Mouse (Mus musculus) embryonic facial prominence, embryonic 14.5 days (tissue): ENCODE results near the gene 5330417C22Rik. TPM values are rescaled to one million over a fixed set of nuclear protein-coding genes. Genes with fewer than 3 reads are reported as not detected.
A peak's percentile ranks its signal among the peaks of the same experiment; 100 is the strongest.

Experiments
- ATAC-seq: fragments of 200-750 bp; cut with Nextera tagmentation; 2 replicates; pipeline ENCODE4 v1.8.0; 2017; ENCODE audit warnings: low read depth, moderate number of reproducible peaks, moderate TSS enrichment
- DNase-seq: peaks from one replicate; pipeline ENCODE4 v3.0.0-alpha.2; 2015; ENCODE audit warnings: low spot score
- H3K27ac ChIP-seq: fragments of 300-500 bp; sonication (generic); replicated peaks from 2 replicates; pipeline ENCODE4 v1.5.1; 2014; ENCODE audit warnings: low read depth, mild to moderate bottlenecking, low read length, moderate library complexity
- H3K27me3 ChIP-seq: fragments of 300-500 bp; sonication (generic); replicated peaks from 2 replicates; pipeline ENCODE4 v1.6.1; 2014; ENCODE audit warnings: low read length; ENCODE audit not compliant: control insufficient read depth, insufficient read depth
- H3K36me3 ChIP-seq: fragments of 300-500 bp; sonication (generic); 2 replicates; pipeline ENCODE4 v1.6.1; 2014; ENCODE audit warnings: low read length, mixed read lengths; ENCODE audit not compliant: control insufficient read depth, insufficient read depth
- H3K4me1 ChIP-seq: fragments of 300-500 bp; sonication (generic); 2 replicates; pipeline ENCODE4 v1.6.1; 2014; ENCODE audit warnings: antibody characterized with exemption, low read length; ENCODE audit not compliant: control insufficient read depth, insufficient read depth
- H3K4me2 ChIP-seq: fragments of 300-500 bp; sonication (generic); 2 replicates; pipeline ENCODE4 v1.6.1; 2014; ENCODE audit warnings: low read depth, mild to moderate bottlenecking, low read length, moderate library complexity, mixed read lengths
- H3K4me3 ChIP-seq: fragments of 300-500 bp; sonication (generic); 2 replicates; pipeline ENCODE4 v1.5.1; 2014; ENCODE audit warnings: low read depth, mild to moderate bottlenecking, low read length
- H3K9ac ChIP-seq: fragments of 300-500 bp; sonication (generic); 2 replicates; pipeline ENCODE4 v1.6.1; 2014; ENCODE audit warnings: low read depth, mild to moderate bottlenecking, low read length, moderate library complexity, mixed read lengths
- H3K9me3 ChIP-seq: fragments of 300-500 bp; sonication (generic); 2 replicates; pipeline ENCODE4 v1.6.1; 2016; ENCODE audit warnings: low read length; ENCODE audit not compliant: control insufficient read depth
- WGBS: fragments of 180-500 bp; shearing (Covaris S2); extraction: QIAGEN DNeasy Blood & Tissue Kit; methylation state at CpG from one replicate; pipeline ENCODE4 v1.1.7; 2014; 5-methylcytosine and 5-hydroxymethylcytosine counted together
- polyA plus RNA-seq: library from polyadenylated mRNA; unstranded; fragments of >200 nt; fragmentation: Nextera tagmentation; extraction: Ambion mirVana; gene quantifications from 2 replicates; pipeline ENCODE4 v1.2.1, GENCODE M21; 2014

Gene 5330417C22Rik
- polyA plus RNA-seq, 1 experiment from 2014 or later = 2.2 TPM

DNA sequence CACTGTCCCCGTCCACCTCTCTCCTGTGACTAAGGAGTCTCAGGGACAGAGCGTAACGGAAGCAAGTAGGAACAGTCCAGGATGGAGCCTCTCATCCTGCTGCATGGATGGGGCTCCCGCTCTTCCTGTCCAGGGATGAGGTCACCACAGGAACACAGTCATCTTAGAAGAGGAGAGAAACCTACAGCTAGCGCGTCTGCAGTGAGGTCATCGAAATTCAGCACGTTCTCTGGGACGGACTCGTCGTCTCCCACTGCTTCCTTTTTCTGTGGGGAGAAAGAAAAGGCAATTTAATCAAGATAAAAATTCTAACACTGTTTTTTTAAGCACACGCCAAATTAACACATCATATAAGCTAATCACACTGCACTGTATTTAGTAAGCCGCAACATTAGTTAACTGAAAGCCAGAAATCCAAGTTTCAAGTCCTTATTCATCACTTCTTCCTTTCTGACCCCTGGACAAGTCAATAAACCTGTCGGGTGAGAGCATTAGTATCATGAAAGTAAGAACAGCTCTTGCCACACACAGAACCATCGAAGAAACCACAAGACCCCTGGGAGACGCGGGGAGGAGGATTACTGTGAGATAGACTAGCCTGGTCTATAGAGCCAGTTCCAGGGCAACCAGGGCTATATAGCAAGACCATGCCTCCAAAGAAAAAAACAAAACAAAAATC, 100.5 kb downstream of the 5330417C22Rik start:
- DNase-seq = peak; percentile 17
- Histone ChIP-seq H3K27ac (no peak overlapping the region; the same call in 1 of the 2 replicates), H3K4me1 (no peaks in the 10 kb centered on the region), H3K4me3 (no peak overlapping the region), H3K27me3 (no peaks in the 10 kb centered on the region), H3K4me2 (no peak overlapping the region), H3K36me3 (peaks cover 55% of the 10 kb centered on the region), H3K9ac (no peak overlapping the region), H3K9me3 (no peaks in the 10 kb centered on the region)
- 83% methylated on average over 17 of the region's 17 CpGs for whole genome bisulfite sequencing
- no peak for ATAC-seq

DNA sequence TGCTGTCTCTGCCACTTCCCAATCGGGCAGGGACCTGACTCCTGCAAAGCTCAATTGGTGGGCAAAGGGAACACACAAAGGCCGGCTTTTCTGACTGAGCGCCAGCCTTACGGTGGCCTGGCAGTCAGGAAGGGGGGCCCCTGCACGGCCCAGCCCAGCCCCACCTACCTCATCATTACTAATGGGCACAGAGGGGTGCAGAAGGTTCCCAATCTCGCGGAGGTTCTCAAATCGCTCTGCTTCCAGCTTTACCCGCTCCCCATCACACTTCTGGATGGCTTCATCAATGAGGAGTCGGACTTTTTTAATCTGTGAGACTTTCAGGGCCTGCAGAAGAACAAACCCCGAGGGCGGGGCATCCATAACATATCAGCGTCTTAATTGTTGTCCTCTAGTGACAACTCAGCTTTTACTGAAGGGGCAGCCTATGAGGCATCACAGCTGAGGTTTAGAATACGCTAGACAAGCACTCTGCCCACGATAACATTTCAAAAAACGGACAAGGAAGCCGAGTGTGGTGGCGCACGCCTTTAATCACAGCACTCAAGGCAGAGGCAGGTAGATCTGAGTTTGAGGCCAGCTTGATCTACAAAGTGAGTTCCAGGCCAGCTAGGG, 102.3 kb downstream of the 5330417C22Rik start:
- Histone ChIP-seq H3K27me3 (no peaks in the 10 kb centered on the region), H3K9ac (no peak overlapping the region), H3K4me1 (no peaks in the 10 kb centered on the region), H3K36me3 (peaks cover 72% of the 10 kb centered on the region), H3K9me3 (no peaks in the 10 kb centered on the region), H3K4me3 (no peak overlapping the region), H3K4me2 (no peak overlapping the region), H3K27ac (no peak overlapping the region)
- no peak; the same call in 1 of the 2 replicates for ATAC-seq
- no peak for DNase-seq
- 54% methylated on average over 19 of the region's 19 CpGs for WGBS

DNA sequence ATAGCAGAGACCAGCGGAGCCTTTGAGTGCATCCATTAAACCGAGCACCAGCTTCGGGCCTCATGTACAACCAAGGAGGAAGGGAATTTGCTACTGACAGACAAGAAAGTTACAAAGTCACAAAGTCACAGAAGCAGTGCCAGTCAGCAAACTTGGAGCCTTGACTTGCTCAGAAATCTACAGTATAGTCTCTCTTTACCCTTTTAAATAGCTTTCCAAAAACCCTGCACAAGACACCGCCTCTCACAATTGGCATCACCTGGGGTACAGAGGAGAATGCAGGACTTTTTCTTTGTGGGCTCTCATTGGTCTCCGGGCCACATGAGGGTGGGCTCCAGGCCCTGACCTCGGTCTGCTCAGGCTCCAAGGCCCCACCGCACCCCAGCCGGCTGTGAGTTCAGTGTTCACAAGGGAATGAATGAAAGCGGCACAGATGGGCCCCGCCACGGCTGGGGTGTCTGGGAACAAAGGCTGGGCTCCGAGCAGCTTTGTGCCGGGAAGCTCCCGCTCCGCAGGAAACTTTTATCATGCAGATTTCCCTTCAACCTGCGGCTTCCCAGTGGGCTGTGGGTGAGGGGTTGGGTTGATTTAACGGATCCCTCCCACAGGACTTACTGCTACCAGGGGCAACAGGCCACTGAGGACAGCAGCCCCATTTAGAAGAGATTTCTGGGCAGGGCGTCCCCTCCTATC, 103.0 kb downstream of the 5330417C22Rik start:
- DNase-seq (peak; percentile 69), ATAC-seq (peak; percentile 74)
- Histone ChIP-seq H3K9me3 (no peaks in the 10 kb centered on the region), H3K9ac (no peak overlapping the region), H3K27ac (no peak overlapping the region), H3K4me3 (no peak overlapping the region), H3K4me2 (no peak overlapping the region), H3K4me1 (no peaks in the 10 kb centered on the region), H3K27me3 (no peaks in the 10 kb centered on the region), H3K36me3 (peaks cover 79% of the 10 kb centered on the region)
- WGBS = 50% methylated on average over 18 of the region's 18 CpGs

DNA sequence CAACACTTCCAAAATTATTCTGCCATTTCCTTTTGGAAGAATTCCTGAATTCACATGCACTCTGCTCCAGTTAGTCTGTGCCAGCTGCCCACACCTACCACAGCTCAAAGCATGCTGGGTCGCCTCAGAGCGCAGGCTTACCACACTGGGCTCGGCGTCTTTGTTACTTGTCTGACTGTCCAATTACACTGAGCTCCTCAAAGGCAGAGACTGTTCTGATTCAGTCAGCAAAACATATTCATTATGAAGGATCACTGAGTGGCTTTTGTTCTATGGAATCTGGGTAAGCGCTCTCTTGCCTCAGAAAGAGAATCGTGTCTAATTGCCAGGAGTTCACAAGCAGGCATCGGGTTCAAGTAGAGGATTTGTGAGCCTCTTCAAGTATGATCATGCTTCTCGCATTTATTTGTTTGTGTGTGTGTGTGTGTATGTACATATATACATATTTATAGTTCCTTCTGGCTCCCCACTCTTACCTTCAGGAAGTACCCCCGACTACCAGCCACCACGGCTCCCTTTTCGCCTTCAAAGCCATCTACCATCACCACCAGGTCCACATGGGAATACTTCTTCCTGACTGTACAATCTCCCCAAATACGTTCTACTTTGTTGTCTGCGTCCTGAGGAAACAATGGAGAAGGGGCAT, 103.7 kb downstream of the 5330417C22Rik start:
- H3K27me3 ChIP-seq = no peaks in the 10 kb centered on the region
- 83% methylated on average over 13 of the region's 13 CpGs for WGBS
- H3K4me2 ChIP-seq = no peak overlapping the region
- no peak overlapping the region for H3K9ac ChIP-seq
- H3K27ac ChIP-seq = no peak overlapping the region
- ATAC-seq (peak; percentile 51; the same call in 1 of the 2 replicates), DNase-seq (peak; percentile 64)
- H3K36me3 ChIP-seq = peaks cover 85% of the 10 kb centered on the region
- no peaks in the 10 kb centered on the region for H3K4me1 ChIP-seq
- no peak overlapping the region for H3K4me3 ChIP-seq
- H3K9me3 ChIP-seq = no peaks in the 10 kb centered on the region

DNA sequence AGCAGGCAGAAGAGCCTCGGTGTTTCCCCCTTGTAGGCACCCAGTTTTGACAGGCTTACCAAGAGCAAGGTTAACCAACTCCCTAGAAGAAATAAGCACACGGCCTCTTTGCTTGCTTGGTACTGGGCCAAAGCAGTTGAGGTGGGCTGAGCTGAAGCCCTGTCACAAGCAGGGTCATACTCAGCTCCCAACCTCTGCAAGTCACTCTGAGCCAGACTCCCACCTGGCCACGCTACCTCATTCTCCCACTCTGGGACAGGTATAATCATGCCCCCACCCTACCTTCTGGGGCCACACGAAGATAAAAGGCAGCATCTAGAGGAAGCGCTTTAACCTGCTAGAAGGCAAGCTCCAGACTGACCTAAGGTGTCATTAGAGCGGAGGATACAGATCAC, 110.7 kb downstream of the 5330417C22Rik start:
- ATAC-seq (no peak), DNase-seq (no peak)
- no peaks in the 10 kb centered on the region for H3K27me3 ChIP-seq
- no peak overlapping the region for H3K9ac ChIP-seq
- no peaks in the 10 kb centered on the region for H3K9me3 ChIP-seq
- WGBS = 72% methylated on average over 6 of the region's 6 CpGs
- H3K4me1 ChIP-seq = peaks cover 14% of the 10 kb centered on the region
- H3K36me3 ChIP-seq = peaks cover 51% of the 10 kb centered on the region
- H3K4me3 ChIP-seq = no peak overlapping the region
- H3K4me2 ChIP-seq = no peak overlapping the region
- H3K27ac ChIP-seq = 0 out of 2 replicates have a peak overlapping the region, but pooled peaks have one; percentile 35

DNA sequence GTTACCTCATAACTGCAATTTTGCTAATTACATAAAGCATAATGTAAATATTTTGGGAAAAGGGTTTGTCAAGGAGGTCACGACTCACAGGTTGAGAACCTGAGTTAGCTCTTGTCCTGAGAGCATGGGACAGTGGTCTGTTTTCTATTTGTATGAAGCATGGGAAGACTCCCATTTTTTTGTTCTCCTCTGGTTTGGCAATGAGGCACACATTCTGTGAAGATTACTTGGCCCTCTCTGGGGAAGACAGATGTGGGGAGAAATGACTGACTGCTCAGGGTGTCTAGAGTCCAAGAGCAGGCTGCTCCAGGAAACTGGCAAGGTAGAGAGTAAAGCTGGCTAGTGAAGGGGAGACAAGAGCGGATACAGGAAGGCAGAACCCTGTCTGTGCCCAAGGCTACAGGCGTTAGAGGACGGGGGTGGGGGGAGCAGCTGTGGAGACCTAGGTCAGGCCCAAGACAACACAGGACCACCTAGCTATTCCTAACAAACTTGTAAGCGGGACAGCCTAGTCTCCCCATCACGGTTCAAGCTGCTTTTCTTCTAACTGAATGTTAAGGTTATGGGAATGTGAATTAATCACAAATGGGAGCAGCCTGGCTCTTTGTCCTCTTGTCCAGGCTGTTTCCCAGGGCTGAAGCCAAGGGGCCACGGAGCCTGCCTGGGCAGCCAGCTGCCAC, 111.3 kb downstream of the 5330417C22Rik start:
- no peaks in the 10 kb centered on the region for H3K27me3 ChIP-seq
- ATAC-seq = no peak
- H3K4me1 ChIP-seq = peaks cover 14% of the 10 kb centered on the region
- WGBS = 81% methylated on average over 7 of the region's 7 CpGs
- no peak for DNase-seq
- H3K9ac ChIP-seq = no peak overlapping the region
- peaks cover 47% of the 10 kb centered on the region for H3K36me3 ChIP-seq
- no peaks in the 10 kb centered on the region for H3K9me3 ChIP-seq
- H3K4me2 ChIP-seq = no peak overlapping the region
- H3K4me3 ChIP-seq = no peak overlapping the region
- H3K27ac ChIP-seq = 0 out of 2 replicates have a peak overlapping the region, but pooled peaks have one; percentile 35

DNA sequence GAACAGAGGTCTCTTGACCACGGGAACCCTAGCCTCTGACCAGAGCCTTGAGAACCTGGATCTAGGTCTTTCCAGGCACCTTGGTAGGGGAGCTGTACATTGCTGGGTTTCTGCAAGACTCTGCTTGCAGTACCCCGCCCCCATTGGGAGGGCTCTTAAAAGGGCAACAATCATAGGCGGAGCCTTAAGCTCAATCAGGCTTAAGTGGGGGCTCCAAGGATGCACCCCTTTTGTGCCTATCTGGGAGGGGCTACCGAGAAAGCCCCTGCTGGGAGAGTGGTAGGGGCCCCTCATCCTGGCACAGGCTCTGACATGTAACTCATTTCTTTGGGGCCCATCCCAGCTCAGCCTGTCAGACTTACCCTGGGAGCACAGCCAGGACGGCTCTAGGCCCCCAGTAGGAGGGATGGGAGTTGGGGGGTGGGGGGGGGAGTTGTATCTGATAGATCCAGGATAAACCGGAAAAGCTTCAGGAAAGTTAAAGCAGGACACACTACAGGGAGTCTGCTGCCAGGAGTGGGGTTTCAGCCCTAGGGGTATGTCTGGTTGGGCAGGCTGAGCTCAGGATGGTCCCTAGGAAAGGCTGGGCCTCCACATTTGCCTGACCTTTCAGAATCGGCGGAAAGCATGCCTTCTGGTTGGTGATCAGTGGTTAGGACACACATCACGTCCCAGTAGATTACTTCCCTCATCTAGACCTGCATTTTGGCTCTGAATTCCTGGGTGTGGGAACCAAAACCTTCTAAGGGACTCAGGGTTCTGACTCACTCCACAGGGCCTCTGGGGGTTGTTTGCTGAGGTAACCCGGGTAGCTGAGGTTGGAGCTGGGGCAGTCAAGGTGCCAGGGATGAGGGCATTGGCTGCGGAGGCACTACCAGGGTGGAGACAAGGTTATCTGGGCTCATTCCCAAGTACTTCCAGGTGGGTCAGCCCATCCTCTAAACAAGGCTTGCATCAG, 112.2 kb downstream of the 5330417C22Rik start:
- Histone ChIP-seq H3K4me2 (peak overlapping the region; percentile 46), H3K9ac (peak overlapping the region; percentile 28; the same call in 1 of the 2 replicates), H3K9me3 (no peaks in the 10 kb centered on the region), H3K4me3 (peak overlapping the region; percentile 14; the same call in 1 of the 2 replicates), H3K27ac (peak overlapping the region; percentile 36; the same call in 1 of the 2 replicates), H3K4me1 (peaks cover 14% of the 10 kb centered on the region), H3K36me3 (peaks cover 38% of the 10 kb centered on the region), H3K27me3 (no peaks in the 10 kb centered on the region)
- ATAC-seq (peak; percentile 87), DNase-seq (peak; percentile 94)
- 23% methylated on average over 11 of the region's 11 CpGs for WGBS
